Mouse (Mus musculus) lung, embryonic 15.5 days (tissue): ENCODE results near the gene Ush1g. TPM values are rescaled to one million over a fixed set of nuclear protein-coding genes. Genes with fewer than 3 reads are reported as not detected.

Source experiments
- ATAC-seq: fragments of 200-750 bp; cut with Nextera tagmentation; 2 replicates; pipeline ENCODE4 v1.8.0; 2017; ENCODE audit warnings: moderate number of reproducible peaks, borderline replicate concordance; ENCODE audit not compliant: low FRiP score, low TSS enrichment; ENCODE audit errors: extremely low read depth
- H3K27ac ChIP-seq: fragments of 300-500 bp; sonication (generic); 2 replicates; pipeline ENCODE4 v1.5.1; 2015; ENCODE audit warnings: moderate library complexity, mild to moderate bottlenecking, inconsistent platforms
- H3K27me3 ChIP-seq: fragments of 300-500 bp; sonication (generic); 2 replicates; pipeline ENCODE4 v1.6.1; 2015; ENCODE audit warnings: inconsistent platforms
- H3K36me3 ChIP-seq: fragments of 300-500 bp; sonication (generic); 2 replicates; pipeline ENCODE4 v1.6.1; 2015; ENCODE audit warnings: inconsistent platforms
- H3K4me1 ChIP-seq: fragments of 300-500 bp; sonication (generic); 2 replicates; pipeline ENCODE4 v1.6.1; 2015; ENCODE audit warnings: inconsistent platforms
- H3K4me2 ChIP-seq: fragments of 300-500 bp; sonication (generic); 2 replicates; pipeline ENCODE4 v1.6.1; 2015; ENCODE audit warnings: inconsistent platforms, mild to moderate bottlenecking, moderate library complexity
- H3K4me3 ChIP-seq: fragments of 300-500 bp; sonication (generic); 2 replicates; pipeline ENCODE4 v1.5.1; 2015; ENCODE audit warnings: mild to moderate bottlenecking, inconsistent platforms
- H3K9ac ChIP-seq: fragments of 300-500 bp; sonication (generic); 2 replicates; pipeline ENCODE4 v1.6.1; 2015; ENCODE audit warnings: inconsistent platforms
- H3K9me3 ChIP-seq: fragments of 300-500 bp; sonication (generic); 2 replicates; pipeline ENCODE4 v1.6.1; 2016; ENCODE audit warnings: inconsistent platforms
- WGBS: fragments of 180-500 bp; shearing (Covaris S2); methylation state at CpG from one replicate; pipeline ENCODE4 v1.1.7; 2015; 5-methylcytosine and 5-hydroxymethylcytosine counted together
- polyA plus RNA-seq: library from polyadenylated mRNA; unstranded; fragments of >200 nt; fragmentation: Nextera tagmentation; extraction: Ambion mirVana; gene quantifications from 2 replicates; pipeline ENCODE4 v1.2.1, GENCODE M21; 2015

Gene Ush1g
- polyA plus RNA-seq, 1 experiment from 2014 or later, result not detected

DNA sequence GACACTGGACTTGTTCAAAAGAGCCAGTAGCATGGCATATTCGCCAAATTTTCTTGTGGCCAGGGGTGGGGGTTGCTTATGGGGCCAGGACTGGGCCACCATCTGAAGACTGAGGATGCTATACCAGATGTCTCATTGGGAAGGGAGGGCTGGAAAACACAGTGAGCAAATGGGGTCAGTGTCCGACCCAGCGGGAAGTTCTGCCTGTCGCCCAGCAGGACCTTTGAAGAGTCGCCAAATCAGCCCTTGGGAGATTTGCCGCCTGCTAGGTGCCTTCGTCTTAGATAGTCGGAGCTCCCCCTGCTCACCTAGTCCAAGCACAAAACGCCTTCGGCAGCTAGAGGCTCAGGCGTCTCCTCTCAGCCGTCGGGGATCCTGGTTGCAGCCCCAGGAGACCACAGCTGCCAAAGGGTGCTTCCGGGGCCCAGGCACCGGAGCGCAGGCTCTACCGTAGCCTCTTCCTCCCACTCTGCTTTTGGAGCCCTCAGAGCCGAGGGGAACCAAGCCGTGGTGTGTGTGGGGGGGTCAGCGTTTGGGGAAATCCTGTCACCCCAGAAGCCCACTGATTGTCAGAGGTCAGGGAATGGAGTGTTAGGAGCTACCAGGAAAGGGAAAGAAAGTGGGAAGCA is 56.0 kb downstream of the Ush1g start:
- no peak overlapping the region for H3K27ac ChIP-seq
- H3K4me3 ChIP-seq, result no peak overlapping the region
- peaks cover 86% of the 10 kb centered on the region for H3K27me3 ChIP-seq
- 2% methylated on average over 20 of the region's 20 CpGs for WGBS
- no peak for ATAC-seq
- H3K4me2 ChIP-seq, result no peak overlapping the region
- H3K9me3 ChIP-seq, result no peaks in the 10 kb centered on the region
- H3K4me1 ChIP-seq, result peaks cover 24% of the 10 kb centered on the region
- peaks cover 6% of the 10 kb centered on the region; the same call in 1 of the 2 replicates for H3K36me3 ChIP-seq
- H3K9ac ChIP-seq, result no peak overlapping the region

Other genes with a start within 250 kb of the Ush1g start
- 0.81 and 1.7 TPM in 2 replicates for gene Rab37, start 230.6 kb downstream of the Ush1g start, polyA plus RNA-seq
- 1.3 and 1.8 TPM in 2 replicates for gene Cd300lf, start 188.0 kb downstream of the Ush1g start, polyA plus RNA-seq
- 55.0 and 58.2 TPM in 2 replicates for gene Slc9a3r1, start 158.7 kb downstream of the Ush1g start, polyA plus RNA-seq
- 10.5 and 12.3 TPM in 2 replicates for gene Tmem104, start 134.6 kb downstream of the Ush1g start, polyA plus RNA-seq
- 22.0 and 23.8 TPM in 2 replicates for gene Nat9, start 134.2 kb downstream of the Ush1g start, polyA plus RNA-seq
- gene Grin2c, start 54.8 kb downstream of the Ush1g start, polyA plus RNA-seq, result 0.05 and 0.08 TPM in 2 replicates
- 14.6 and 15.8 TPM in 2 replicates for gene Fdxr, start 45.0 kb downstream of the Ush1g start, polyA plus RNA-seq
- gene Fads6, start 24.4 kb downstream of the Ush1g start, polyA plus RNA-seq, result 0.30 and 0.32 TPM in 2 replicates
- not detected in 2 replicates for gene Otop2, start 14.9 kb downstream of the Ush1g start, polyA plus RNA-seq
- gene Otop3, start 12.7 kb upstream of the Ush1g start, polyA plus RNA-seq, result not detected in 2 replicates
- 13.9 and 15.8 TPM in 2 replicates for gene Hid1, start 45.7 kb upstream of the Ush1g start, polyA plus RNA-seq
- 13.7 and 15.3 TPM in 2 replicates for gene Cdr2l, start 59.9 kb upstream of the Ush1g start, polyA plus RNA-seq
- gene Mrpl58, start 81.7 kb upstream of the Ush1g start, polyA plus RNA-seq, result 204 and 222 TPM in 2 replicates
- 787 and 840 TPM in 2 replicates for gene Atp5h, start 97.9 kb upstream of the Ush1g start, polyA plus RNA-seq
- 16.3 and 17.8 TPM in 2 replicates for gene Kctd2, start 98.1 kb upstream of the Ush1g start, polyA plus RNA-seq
- not detected in 2 replicates for gene Trim80, start 118.5 kb upstream of the Ush1g start, polyA plus RNA-seq
- gene Slc16a5, start 140.4 kb upstream of the Ush1g start, polyA plus RNA-seq, result 0.55 and 1.9 TPM in 2 replicates
- gene Armc7, start 153.6 kb upstream of the Ush1g start, polyA plus RNA-seq, result 6.6 and 7.1 TPM in 2 replicates
- gene Nt5c, start 169.8 kb upstream of the Ush1g start, polyA plus RNA-seq, result 81.5 and 83.7 TPM in 2 replicates
- gene Jpt1, start 192.3 kb upstream of the Ush1g start, polyA plus RNA-seq, result 504 and 510 TPM in 2 replicates
- 993 and 1,027 TPM in 2 replicates for gene Sumo2, start 214.2 kb upstream of the Ush1g start, polyA plus RNA-seq
- gene Nup85, start 242.4 kb upstream of the Ush1g start, polyA plus RNA-seq, result 190 and 192 TPM in 2 replicates